Mouse (Mus musculus) intestine, embryonic 14.5 days (tissue): ENCODE measurements around the gene Tinf2. TPM values are rescaled to one million over a fixed set of nuclear protein-coding genes. Genes with fewer than 3 reads are reported as not detected.

ENCODE experiments used
- ATAC-seq: fragments of 200-750 bp; cut with Nextera tagmentation; replicated peaks from 2 replicates; pipeline ENCODE4 v1.8.0; 2017; ENCODE audit warnings: low read depth, moderate number of reproducible peaks, moderate TSS enrichment, moderate library complexity; ENCODE audit not compliant: low FRiP score, low TSS enrichment
- DNase-seq: peaks from one replicate; pipeline ENCODE4 v3.0.0-alpha.2; 2018; ENCODE audit warnings: low spot score
- H3K27ac ChIP-seq: fragments of 300-500 bp; sonication (generic); 2 replicates; pipeline ENCODE4 v1.5.1; 2014; ENCODE audit warnings: low read depth, mild to moderate bottlenecking, control low read depth
- H3K27me3 ChIP-seq: fragments of 300-500 bp; sonication (generic); replicated peaks from 2 replicates; pipeline ENCODE4 v1.6.1; 2014; ENCODE audit warnings: low read length, control low read depth; ENCODE audit not compliant: control insufficient read depth, insufficient read depth
- H3K36me3 ChIP-seq: fragments of 300-500 bp; sonication (generic); 2 replicates; pipeline ENCODE4 v1.6.1; 2014; ENCODE audit warnings: low read length, control low read depth; ENCODE audit not compliant: control insufficient read depth, insufficient read depth
- H3K4me1 ChIP-seq: fragments of 300-500 bp; sonication (generic); replicated peaks from 2 replicates; pipeline ENCODE4 v1.6.1; 2014; ENCODE audit warnings: low read length, control low read depth, mixed read lengths; ENCODE audit not compliant: control insufficient read depth, insufficient read depth
- H3K4me2 ChIP-seq: fragments of 300-500 bp; sonication (generic); 2 replicates; pipeline ENCODE4 v1.6.1; 2014; ENCODE audit warnings: low read length
- H3K4me3 ChIP-seq: fragments of 300-500 bp; sonication (generic); 2 replicates; pipeline ENCODE4 v1.5.1; 2014; ENCODE audit warnings: low read depth, low read length, control low read depth, mixed read lengths
- H3K9ac ChIP-seq: fragments of 300-500 bp; sonication (generic); 2 replicates; pipeline ENCODE4 v1.6.1; 2014; ENCODE audit warnings: mild to moderate bottlenecking, low read length
- H3K9me3 ChIP-seq: fragments of 300-500 bp; sonication (generic); 2 replicates; pipeline ENCODE4 v1.6.1; 2016; ENCODE audit warnings: low read length, control low read depth; ENCODE audit not compliant: control insufficient read depth
- WGBS: fragments of 180-500 bp; shearing (Covaris S2); extraction: QIAGEN DNeasy Blood & Tissue Kit; methylation state at CpG from one replicate; pipeline ENCODE4 v1.1.7; 2014; 5-methylcytosine and 5-hydroxymethylcytosine counted together
- polyA plus RNA-seq: library from polyadenylated mRNA; unstranded; fragments of >200 nt; fragmentation: Nextera tagmentation; extraction: Ambion mirVana; gene quantifications from 2 replicates; pipeline ENCODE4 v1.2.1, GENCODE M21; 2014

Gene Tinf2
- polyA plus RNA-seq, 1 experiment from 2014 or later = 46.4 TPM

- DNase-seq (peak; percentile 98), ATAC-seq (peak; percentile 96)
- Histone ChIP-seq H3K9ac (peak within 1 kb of the TSS; percentile 73), H3K27ac (peak within 1 kb of the TSS; percentile 74), H3K36me3 (peaks cover 27% of the 10 kb centered on the region), H3K27me3 (no peaks in the 10 kb centered on the region), H3K4me2 (peak within 1 kb of the TSS; percentile 61), H3K4me1 (peaks cover 3% of the 10 kb centered on the region; the same call in 1 of the 2 replicates), H3K9me3 (no peaks in the 10 kb centered on the region), H3K4me3 (peak within 1 kb of the TSS; percentile 83)
- under 1% methylated on average over 50 of the region's 50 CpGs for WGBS
These were observed 40.2 kb upstream of the Tinf2 start, which contains the start of gene Rabggta for GRCm38 (mm10) chr14:55721700-55722437. Gene Rabggta (minus strand): TSS chr14:55722263.

GRCm38 (mm10) chr14:55721076-55721475 lies 39.5 kb upstream of the Tinf2 start:
- Histone ChIP-seq H3K27me3 (no peaks in the 10 kb centered on the region), H3K4me2 (peak overlapping the region; percentile 61), H3K9ac (peak overlapping the region; percentile 73), H3K27ac (no peak overlapping the region), H3K4me1 (peaks cover 3% of the 10 kb centered on the region; the same call in 1 of the 2 replicates), H3K36me3 (peaks cover 34% of the 10 kb centered on the region), H3K9me3 (no peaks in the 10 kb centered on the region), H3K4me3 (peak overlapping the region; percentile 83)
- DNase-seq (no peak), ATAC-seq (no peak)
- 71% methylated on average over 6 of the region's 6 CpGs for WGBS

- no peak overlapping the region for H3K9ac ChIP-seq
- no peaks in the 10 kb centered on the region for H3K9me3 ChIP-seq
- H3K27ac ChIP-seq = no peak overlapping the region
- WGBS = 95% methylated on average over 12 of the region's 12 CpGs
- peaks cover 36% of the 10 kb centered on the region for H3K36me3 ChIP-seq
- DNase-seq (no peak), ATAC-seq (no peak)
- H3K4me3 ChIP-seq = no peak overlapping the region
- no peaks in the 10 kb centered on the region for H3K27me3 ChIP-seq
- H3K4me2 ChIP-seq = no peak overlapping the region
- H3K4me1 ChIP-seq = peaks cover 3% of the 10 kb centered on the region; the same call in 1 of the 2 replicates
These were observed 39.0 kb upstream of the Tinf2 start for GRCm38 (mm10) chr14:55720666-55721065.

GRCm38 (mm10) chr14:55719737-55720136 lies 38.1 kb upstream of the Tinf2 start:
- H3K9ac ChIP-seq = no peak overlapping the region
- no peaks in the 10 kb centered on the region for H3K9me3 ChIP-seq
- ATAC-seq = no peak
- no peaks in the 10 kb centered on the region for H3K27me3 ChIP-seq
- H3K4me3 ChIP-seq = no peak overlapping the region
- H3K4me2 ChIP-seq = no peak overlapping the region
- peaks cover 3% of the 10 kb centered on the region; the same call in 1 of the 2 replicates for H3K4me1 ChIP-seq
- H3K27ac ChIP-seq = no peak overlapping the region
- 85% methylated on average over 6 of the region's 6 CpGs for WGBS
- peaks cover 36% of the 10 kb centered on the region for H3K36me3 ChIP-seq
- DNase-seq = no peak

- Histone ChIP-seq H3K4me1 (peaks cover 9% of the 10 kb centered on the region; the same call in 1 of the 2 replicates), H3K36me3 (peaks cover 36% of the 10 kb centered on the region), H3K4me3 (no peak overlapping the region), H3K9ac (no peak overlapping the region), H3K27ac (no peak overlapping the region), H3K27me3 (peaks cover 8% of the 10 kb centered on the region; the same call in 1 of the 2 replicates), H3K9me3 (no peaks in the 10 kb centered on the region), H3K4me2 (no peak overlapping the region)
- WGBS = 80% methylated on average over 8 of the region's 8 CpGs
- no peak for ATAC-seq
- DNase-seq = no peak
These were observed 35.3 kb upstream of the Tinf2 start for GRCm38 (mm10) chr14:55716884-55717283.

- peaks cover 36% of the 10 kb centered on the region for H3K36me3 ChIP-seq
- ATAC-seq (no peak), DNase-seq (no peak)
- no peak overlapping the region for H3K27ac ChIP-seq
- no peak overlapping the region for H3K9ac ChIP-seq
- H3K4me2 ChIP-seq = no peak overlapping the region
- H3K27me3 ChIP-seq = peaks cover 8% of the 10 kb centered on the region; the same call in 1 of the 2 replicates
- H3K9me3 ChIP-seq = no peaks in the 10 kb centered on the region
- H3K4me3 ChIP-seq = no peak overlapping the region
- WGBS = 92% methylated on average over 6 of the region's 6 CpGs
- H3K4me1 ChIP-seq = peaks cover 9% of the 10 kb centered on the region; the same call in 1 of the 2 replicates
These were observed 34.7 kb upstream of the Tinf2 start for GRCm38 (mm10) chr14:55716271-55716670.

GRCm38 (mm10) chr14:55714893-55715292 lies 33.3 kb upstream of the Tinf2 start:
- 35% methylated on average over 6 of the region's 6 CpGs for WGBS
- Histone ChIP-seq H3K4me1 (peaks cover 9% of the 10 kb centered on the region; the same call in 1 of the 2 replicates), H3K9ac (no peak overlapping the region), H3K27ac (no peak overlapping the region), H3K9me3 (no peaks in the 10 kb centered on the region), H3K27me3 (peaks cover 8% of the 10 kb centered on the region; the same call in 1 of the 2 replicates), H3K36me3 (peaks cover 36% of the 10 kb centered on the region), H3K4me3 (no peak overlapping the region), H3K4me2 (no peak overlapping the region)
- ATAC-seq (0 out of 2 replicates have a peak, but pooled peaks have one; percentile 6), DNase-seq (no peak)

- H3K4me2 ChIP-seq = peak within 1 kb of the TSS; percentile 48
- H3K9me3 ChIP-seq = no peaks in the 10 kb centered on the region
- peaks cover 27% of the 10 kb centered on the region for H3K36me3 ChIP-seq
- ATAC-seq = peak; percentile 21
- 23% methylated on average over 4 of the region's 4 CpGs for WGBS
- DNase-seq = peak; percentile 62
- H3K27me3 ChIP-seq = peaks cover 8% of the 10 kb centered on the region; the same call in 1 of the 2 replicates
- H3K4me3 ChIP-seq = peak within 1 kb of the TSS; percentile 14; the same call in 1 of the 2 replicates
- no peak within 1 kb of the TSS for H3K27ac ChIP-seq
- H3K9ac ChIP-seq = no peak within 1 kb of the TSS
- peaks cover 9% of the 10 kb centered on the region; the same call in 1 of the 2 replicates for H3K4me1 ChIP-seq
These were observed 32.1 kb upstream of the Tinf2 start, which contains the start of gene Tgm1 for GRCm38 (mm10) chr14:55713729-55714122. Gene Tgm1 (minus strand): TSS chr14:55713926.
